Mouse (Mus musculus) MEL (cell line): ENCODE measurements at regions not wholly inside any gene's neighbourhood (a gene's known extent, or its start where the extent isn't known, plus 50 kb on each side); places are given as distances from the start of the nearest gene placed in this dataset.

Source experiments
- DNase-seq: peaks from one replicate; pipeline ENCODE4 v3.0.0; 2011; ENCODE audit warnings: low read depth, low spot score
- H3K27ac ChIP-seq: 2 replicates; pipeline ENCODE4 v1.5.1; 2012; ENCODE audit warnings: low read depth, mild to moderate bottlenecking, control low read depth, low read length, moderate library complexity; ENCODE audit not compliant: control insufficient read depth
- H3K27me3 ChIP-seq, 2 experiments: fragments of 150-350 bp in 1 of 2; sonication (generic) in 1 of 2; 2 replicates each; pipeline ENCODE4 v1.6.1; 2012; ENCODE audit warnings: low read length in 2 of 2, mild to moderate bottlenecking in 2 of 2, improper control_type of control experiment in 1 of 2, moderate library complexity in 1 of 2; ENCODE audit not compliant: insufficient read depth in 2 of 2, control insufficient read depth in 1 of 2
- H3K36me3 ChIP-seq, 2 experiments: 2 replicates each; pipeline ENCODE4 v1.6.1; 2012 to 2014; ENCODE audit warnings: low read length in 2 of 2, improper control_type of control experiment in 1 of 2, inconsistent platforms in 1 of 2, mild to moderate bottlenecking in 1 of 2; ENCODE audit not compliant: insufficient read depth in 2 of 2, control insufficient read depth in 1 of 2
- H3K4me1 ChIP-seq, 2 experiments: fragments of 150-350 bp in 1 of 2; sonication (generic) in 1 of 2; 2 replicates each; pipeline ENCODE4 v1.6.1; 2012; ENCODE audit warnings: low read length in 2 of 2, improper control_type of control experiment in 1 of 2, mild to moderate bottlenecking in 1 of 2; ENCODE audit not compliant: insufficient read depth in 2 of 2, control insufficient read depth in 1 of 2
- H3K4me3 ChIP-seq, 2 experiments: fragments of 150-350 bp in 1 of 2; sonication (generic) in 1 of 2; 2 replicates each; pipeline ENCODE4 v1.5.1; 2012; ENCODE audit warnings: low read depth in 2 of 2, low read length in 2 of 2, mild to moderate bottlenecking in 2 of 2, moderate library complexity in 2 of 2, control low read depth in 1 of 2, improper control_type of control experiment in 1 of 2; ENCODE audit not compliant: control insufficient read depth in 1 of 2, insufficient read depth in 1 of 2
- H3K79me2 ChIP-seq: 2 replicates; pipeline ENCODE4 v1.6.1; 2012; ENCODE audit warnings: mild to moderate bottlenecking, low read length, moderate library complexity; ENCODE audit not compliant: control insufficient read depth, poor library complexity, insufficient read depth
- H3K9ac ChIP-seq: 2 replicates; pipeline ENCODE4 v1.6.1; 2012; ENCODE audit warnings: low read depth, mild to moderate bottlenecking, control low read depth, low read length, moderate library complexity; ENCODE audit not compliant: control insufficient read depth, poor library complexity, severe bottlenecking
- H3K9me3 ChIP-seq: fragments of 150-350 bp; sonication (generic); replicated peaks from 2 replicates; pipeline ENCODE4 v1.6.1; 2012; ENCODE audit warnings: mild to moderate bottlenecking, low read length, improper control_type of control experiment, moderate library complexity; ENCODE audit not compliant: insufficient read depth
- ELF1 ChIP-seq: IDR thresholded peaks from 2 replicates; pipeline ENCODE4 v1.6.1; 2014; ENCODE audit warnings: low read depth, mild to moderate bottlenecking, inconsistent platforms, low read length, improper control_type of control experiment, moderate library complexity
- EP300 ChIP-seq, 2 experiments: IDR thresholded peaks; 2 replicates each; pipeline ENCODE4 v1.6.1; 2011; ENCODE audit warnings: improper control_type of control experiment in 2 of 2, low read length in 2 of 2, low read depth in 1 of 2, mild to moderate bottlenecking in 1 of 2
- GABPA ChIP-seq: IDR thresholded peaks from 2 replicates; pipeline ENCODE4 v1.6.1; 2012; ENCODE audit warnings: low read depth, mild to moderate bottlenecking, inconsistent platforms, low read length, improper control_type of control experiment, moderate library complexity
- GATA1 ChIP-seq: IDR thresholded peaks from 2 replicates; pipeline ENCODE4 v1.6.1; 2011; ENCODE audit warnings: low read depth, low read length, improper control_type of control experiment
- HCFC1 ChIP-seq: IDR thresholded peaks from 2 replicates; pipeline ENCODE4 v1.6.1; 2012; ENCODE audit warnings: low read depth, mild to moderate bottlenecking, inconsistent platforms, low read length, improper control_type of control experiment, moderate library complexity
- MEF2A ChIP-seq: IDR thresholded peaks from 2 replicates; pipeline ENCODE4 v1.6.1; 2014; ENCODE audit warnings: low read depth, mild to moderate bottlenecking, inconsistent platforms, low read length, improper control_type of control experiment; ENCODE audit not compliant: poor library complexity, insufficient replicate concordance, severe bottlenecking; ENCODE audit errors: extremely low read depth
- MXI1 ChIP-seq: IDR thresholded peaks from 2 replicates; pipeline ENCODE4 v1.6.1; 2011; ENCODE audit warnings: mild to moderate bottlenecking, low read depth, low read length, improper control_type of control experiment
- MYB ChIP-seq: IDR thresholded peaks from 2 replicates; pipeline ENCODE4 v1.6.1; 2011; ENCODE audit warnings: mild to moderate bottlenecking, low read depth, low read length, improper control_type of control experiment
- MYC ChIP-seq: IDR thresholded peaks from 2 replicates; pipeline ENCODE4 v1.6.1; 2011; ENCODE audit warnings: low read depth, mild to moderate bottlenecking, low read length, improper control_type of control experiment, moderate library complexity
- RCOR1 ChIP-seq: IDR thresholded peaks from 2 replicates; pipeline ENCODE4 v1.6.1; 2012; ENCODE audit warnings: low read depth, mild to moderate bottlenecking, inconsistent platforms, low read length, improper control_type of control experiment
- TCF12 ChIP-seq: IDR thresholded peaks from 2 replicates; pipeline ENCODE4 v1.6.1; 2014; ENCODE audit warnings: low read depth, mild to moderate bottlenecking, inconsistent platforms, low read length, improper control_type of control experiment, moderate library complexity
- UBTF ChIP-seq: IDR thresholded peaks from 2 replicates; pipeline ENCODE4 v1.6.1; 2012; ENCODE audit warnings: low read depth, mild to moderate bottlenecking, inconsistent platforms, low read length, improper control_type of control experiment, moderate library complexity, borderline replicate concordance; ENCODE audit not compliant: insufficient read depth
- USF1 ChIP-seq: IDR thresholded peaks from 2 replicates; pipeline ENCODE4 v1.6.1; 2014; ENCODE audit warnings: low read depth, mild to moderate bottlenecking, inconsistent platforms, low read length, improper control_type of control experiment, moderate library complexity
- USF2 ChIP-seq, 2 experiments: IDR thresholded peaks; 2 replicates each; pipeline ENCODE4 v1.6.1; 2011 to 2012; ENCODE audit warnings: improper control_type of control experiment in 2 of 2, low read length in 2 of 2, borderline replicate concordance in 1 of 2, inconsistent platforms in 1 of 2, low read depth in 1 of 2, mild to moderate bottlenecking in 1 of 2; ENCODE audit not compliant: insufficient read depth in 1 of 2
- ZC3H11A ChIP-seq: IDR thresholded peaks from 2 replicates; pipeline ENCODE4 v1.6.1; 2012; ENCODE audit warnings: low read depth, mild to moderate bottlenecking, inconsistent platforms, low read length, improper control_type of control experiment
- ZNF384 ChIP-seq: IDR thresholded peaks from 2 replicates; pipeline ENCODE4 v1.6.1; 2012; ENCODE audit warnings: low read depth, mild to moderate bottlenecking, inconsistent platforms, low read length, improper control_type of control experiment

DNA sequence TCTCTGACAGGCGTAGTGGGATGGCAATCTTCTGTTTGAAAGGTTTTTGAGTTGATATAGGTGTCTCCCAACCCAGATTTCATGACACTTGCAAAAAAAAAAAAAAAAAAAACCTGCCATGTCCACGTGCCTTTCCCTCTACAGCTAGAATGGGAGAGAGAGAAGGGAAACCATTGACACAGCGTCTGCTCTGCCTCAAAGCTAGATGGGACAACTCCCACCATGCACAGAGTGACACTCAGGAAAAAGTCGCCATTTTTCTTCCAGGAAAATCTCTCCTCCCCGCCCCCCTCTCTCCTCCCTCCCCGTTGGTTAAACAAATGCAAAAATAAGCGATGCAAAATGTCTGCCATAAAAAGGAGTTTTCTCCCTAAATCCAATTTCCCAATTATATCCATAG is 232.9 kb downstream of the Sorl1 start:
- Histone ChIP-seq H3K36me3 (no peaks in the 10 kb centered on the region), H3K79me2 (no peaks in the 10 kb centered on the region), H3K27me3 (no peaks in the 10 kb centered on the region), H3K9ac (no peak overlapping the region), H3K27ac (no peak overlapping the region), H3K4me1 (no peaks in the 10 kb centered on the region), H3K4me3 (no peak overlapping the region), H3K9me3 (no peaks in the 10 kb centered on the region)
- DNase-seq, result no peak
- TF ChIP-seq GATA1 (no peak), ZC3H11A (no peak), GABPA (no peak), MEF2A (no peak)

DNA sequence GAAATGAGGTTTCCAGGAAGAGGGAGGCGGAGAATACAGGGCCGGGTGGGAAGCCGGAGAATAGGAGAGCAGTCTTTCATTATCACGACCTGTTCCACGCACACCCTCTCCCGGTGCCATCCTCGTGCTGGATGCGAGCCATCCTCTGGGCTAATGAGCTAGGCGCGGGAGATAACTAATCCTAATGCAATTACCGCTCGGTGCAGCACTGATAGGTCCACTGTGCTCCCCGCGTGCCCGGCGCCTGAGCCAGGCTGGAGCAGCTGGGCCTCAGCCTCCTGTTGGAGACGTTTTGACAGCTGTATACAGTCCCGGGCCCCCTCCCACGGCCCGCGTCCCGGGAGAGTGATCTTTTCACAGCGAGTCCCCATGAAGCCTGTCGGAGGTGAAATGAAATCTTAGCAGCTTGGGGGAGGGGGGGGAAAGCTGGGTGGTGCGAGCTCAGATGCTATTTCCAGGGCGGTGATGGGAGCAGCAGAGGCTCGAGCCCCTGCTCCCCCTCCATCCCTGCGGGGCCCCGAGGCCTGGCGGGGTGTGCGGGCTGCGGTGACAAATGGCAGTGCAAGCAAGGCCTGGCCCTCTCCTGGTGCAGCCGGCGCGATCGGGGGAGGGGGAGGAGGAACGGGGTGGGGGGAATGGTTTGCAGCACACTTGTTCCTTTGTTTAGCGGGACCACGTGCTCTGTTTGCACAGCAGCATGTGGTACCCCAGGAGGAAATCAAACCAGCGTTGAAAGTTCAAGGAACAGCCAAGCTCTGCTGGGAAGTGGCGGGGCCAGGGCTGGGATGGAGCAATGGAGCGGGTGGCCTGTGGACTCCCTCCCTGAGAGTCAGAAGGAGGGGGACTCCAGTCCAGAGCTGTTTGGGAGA is 233.6 kb downstream of the Sorl1 start:
- H3K27ac ChIP-seq, result no peak overlapping the region
- no peaks in the 10 kb centered on the region for H3K9me3 ChIP-seq
- no peaks in the 10 kb centered on the region for H3K27me3 ChIP-seq
- no peaks in the 10 kb centered on the region for H3K4me1 ChIP-seq
- no peaks in the 10 kb centered on the region for H3K36me3 ChIP-seq
- DNase-seq, result no peak
- no peak overlapping the region for H3K9ac ChIP-seq
- H3K79me2 ChIP-seq, result no peaks in the 10 kb centered on the region
- H3K4me3 ChIP-seq, result no peak overlapping the region
- TF ChIP-seq USF1 (no peak), USF2 (IDR thresholded peaks at IDR 0.05; ENCODE audit: borderline replicate concordance in 1 of 2, insufficient read depth in 1 of 2, low read depth in 1 of 2, low read length in 2 of 2) (no peak), UBTF (no peak), TCF12 (no peak), EP300 (IDR thresholded peaks at IDR 0.05; ENCODE audit: low read depth in 1 of 2, low read length in 2 of 2) (no peak), ZNF384 (no peak), ELF1 (no peak), RCOR1 (no peak), MXI1 (no peak), MYB (no peak), MYC (no peak), HCFC1 (no peak)
- TF ChIP-seq, all 39 proteins: peak for 0
